Mouse (Mus musculus): ENCODE data around the gene Csnk2b.

Csnk2b gene

DNA sequence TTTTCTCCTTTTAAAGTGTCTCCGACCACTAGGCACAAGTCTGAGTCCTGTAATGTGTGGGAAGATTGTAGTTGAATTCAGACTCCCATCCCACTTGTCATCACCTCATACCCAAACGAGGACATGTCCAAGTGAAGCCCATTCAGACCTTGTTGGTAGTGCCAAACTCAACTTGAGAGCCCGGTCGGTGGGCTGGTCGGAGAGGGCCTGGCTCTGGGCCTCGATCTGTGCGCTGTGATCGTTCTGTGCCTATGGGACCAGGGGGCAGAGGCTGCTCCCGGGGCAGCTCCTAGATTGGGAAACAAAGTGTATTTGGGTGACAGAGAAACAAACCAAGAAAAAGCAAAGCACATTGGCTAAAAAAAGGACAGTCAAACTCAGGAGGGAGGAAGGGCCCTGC is 31.2 kb upstream of the Csnk2b start:
- WGBS = 78% methylated on average over 9 of the region's 9 CpGs

GRCm38 (mm10) chr17:35152121-35152520 is 30.3 kb upstream of the Csnk2b start:
- WGBS = 93% methylated on average over 4 of the region's 4 CpGs

DNA sequence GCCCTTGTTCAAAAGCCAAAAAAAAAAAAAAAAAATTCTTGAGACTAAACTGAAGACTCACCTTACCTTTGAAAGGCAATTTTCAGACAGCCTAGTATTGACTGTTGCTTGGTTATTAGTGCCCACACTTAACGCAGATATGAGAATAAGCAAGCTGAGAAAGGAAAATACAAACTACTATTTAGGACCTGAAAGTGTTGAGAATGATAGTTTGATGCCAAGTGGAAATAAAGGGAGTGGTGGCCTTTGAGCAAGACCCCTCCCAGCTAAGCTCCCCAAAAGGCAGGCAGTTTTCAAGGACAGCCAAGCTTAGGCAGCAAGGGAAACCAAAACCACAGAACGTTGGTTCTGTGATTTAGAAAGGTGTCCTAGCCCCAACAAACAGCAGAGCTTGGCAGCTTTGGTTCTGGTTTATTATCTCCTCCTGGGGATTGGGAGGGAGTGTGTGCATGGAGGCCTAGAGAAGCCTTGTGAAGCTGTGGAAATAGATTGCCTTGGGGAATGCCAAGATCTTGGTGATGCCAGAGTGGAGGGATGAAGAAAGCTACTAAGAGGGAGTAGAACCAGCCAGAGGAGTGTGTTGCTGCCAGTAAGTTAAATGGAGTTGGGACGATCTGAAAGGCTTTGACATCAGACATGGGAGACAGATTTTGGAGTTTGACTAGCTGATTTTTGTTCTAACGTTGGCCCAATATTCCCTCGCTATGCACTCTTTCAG is 26.2 kb upstream of the Csnk2b start:
- WGBS = 31% methylated on average over 5 of the region's 5 CpGs

GRCm38 (mm10) chr17:35147348-35147747 is 25.5 kb upstream of the Csnk2b start:
- WGBS = 62% methylated on average over 3 of the region's 3 CpGs

DNA sequence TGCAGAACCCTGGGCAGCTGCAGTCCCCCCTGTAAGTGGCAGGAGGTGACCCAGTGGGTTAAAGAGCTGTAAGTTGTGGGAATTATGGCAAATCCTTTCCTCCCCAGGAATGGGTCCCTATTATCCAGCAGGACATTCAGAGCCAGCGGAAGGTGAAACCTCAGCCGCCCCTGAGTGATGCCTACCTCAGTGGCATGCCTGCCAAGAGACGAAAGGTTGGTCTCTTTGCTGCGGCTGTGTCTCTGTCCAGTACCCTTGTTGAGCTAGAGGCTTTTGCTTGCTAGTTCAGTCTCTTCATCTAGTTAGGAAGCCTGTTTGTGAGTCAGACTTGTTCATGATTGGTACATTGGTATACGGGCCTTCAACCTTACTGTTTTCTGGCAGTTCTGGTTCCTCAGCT is 24.3 kb upstream of the Csnk2b start:
- whole genome bisulfite sequencing = 86% methylated on average over 5 of the region's 5 CpGs

DNA sequence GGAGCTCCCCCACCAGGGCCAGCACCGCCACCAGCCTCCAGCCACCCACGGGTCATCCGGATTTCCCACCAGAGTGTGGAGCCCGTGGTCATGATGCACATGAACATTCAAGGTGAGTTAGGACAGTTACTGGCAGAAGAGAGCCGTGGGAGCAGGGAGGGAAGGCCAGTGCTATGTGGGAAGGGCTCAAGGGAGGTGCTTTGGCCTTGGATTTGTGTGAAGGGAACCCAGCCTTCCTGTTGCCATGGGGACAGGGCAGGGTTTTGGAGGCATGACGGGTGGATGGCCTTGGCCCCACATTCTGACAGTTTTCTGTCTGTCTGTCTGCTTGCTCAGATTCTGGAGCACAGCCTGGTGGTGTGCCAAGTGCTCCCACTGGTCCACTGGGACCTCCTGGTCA is 20.1 kb upstream of the Csnk2b start:
- WGBS = 73% methylated on average over 6 of the region's 6 CpGs

DNA sequence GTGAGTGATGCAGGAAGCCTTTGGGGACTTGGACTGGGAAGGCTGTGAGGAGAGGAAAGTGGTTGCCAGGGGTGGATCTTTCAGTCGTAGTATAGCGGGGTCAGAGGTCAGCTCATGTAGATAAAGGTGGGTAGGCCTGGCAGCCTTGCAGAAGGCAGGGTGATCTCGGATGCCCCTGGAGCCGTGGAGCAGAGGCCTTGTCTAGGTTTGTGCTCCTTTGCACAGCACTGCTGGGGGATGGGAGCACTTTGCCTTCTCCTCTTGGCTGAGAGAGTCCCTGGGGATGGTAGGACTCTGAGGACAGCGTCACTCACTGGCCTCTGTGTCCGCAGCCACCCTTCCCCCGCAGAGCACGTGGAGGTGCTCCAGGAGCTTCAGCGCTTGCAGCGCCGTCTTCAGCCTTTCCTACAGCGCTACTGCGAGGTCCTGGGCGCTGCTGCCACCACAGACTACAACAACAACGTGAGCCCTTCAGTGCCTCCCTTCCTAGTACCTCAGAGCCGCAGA is 18.7 kb upstream of the Csnk2b start:
- WGBS = 79% methylated on average over 16 of the region's 16 CpGs

DNA sequence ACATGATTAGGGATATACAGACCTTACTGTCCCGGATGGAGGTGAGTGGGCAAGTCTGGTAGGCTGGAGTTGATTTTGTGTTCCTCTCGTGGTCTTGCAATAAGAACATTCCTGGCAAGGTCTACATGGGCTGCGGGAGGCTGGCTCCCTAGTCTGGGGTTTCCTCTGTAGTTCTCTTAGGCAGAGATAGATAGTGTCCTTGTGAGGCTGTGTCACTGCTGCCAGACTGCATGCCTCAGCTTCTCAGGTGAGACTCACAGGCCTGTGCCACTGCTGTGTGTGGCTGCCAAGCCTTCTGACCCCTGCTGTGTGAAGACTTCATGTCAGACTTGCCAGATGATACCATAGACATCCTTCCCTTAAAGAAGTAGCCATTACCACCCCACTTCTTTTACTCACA is 17.4 kb upstream of the Csnk2b start:
- 85% methylated on average over 3 of the region's 3 CpGs for WGBS

DNA sequence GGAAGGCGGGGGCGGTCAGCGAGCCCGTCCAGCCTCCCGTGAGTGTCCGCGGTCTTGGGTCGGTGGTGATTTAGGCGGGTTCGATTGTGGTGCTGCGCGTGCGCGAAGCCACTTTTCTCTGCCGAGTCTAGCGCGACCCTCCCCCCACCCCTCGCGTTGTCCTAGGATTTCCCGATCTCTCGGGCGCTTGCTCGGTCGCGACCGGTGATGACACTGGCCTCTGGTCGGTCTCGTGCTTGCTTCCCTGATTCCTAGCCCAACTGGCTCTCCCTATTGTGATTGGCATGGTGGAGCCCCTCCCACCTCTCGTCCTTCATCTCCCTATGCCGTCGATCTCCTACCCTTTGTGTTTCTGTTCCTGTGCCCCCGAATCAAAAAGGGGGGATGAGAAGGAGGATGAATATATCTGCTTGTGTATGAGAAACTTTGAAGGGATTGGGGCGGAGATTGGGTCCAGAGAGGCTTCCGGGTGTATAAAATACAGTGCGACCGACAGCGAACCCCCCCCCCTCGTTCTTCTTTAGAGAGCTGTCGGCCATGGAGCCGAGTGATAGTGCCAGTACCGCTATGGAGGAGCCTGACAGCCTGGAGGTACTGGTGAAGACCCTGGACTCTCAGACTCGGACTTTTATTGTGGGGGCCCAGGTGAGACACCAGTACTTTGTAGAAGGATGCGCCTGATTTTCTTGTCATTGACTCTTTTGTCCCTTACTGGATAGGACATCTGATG is 13.9 kb upstream of the Csnk2b start:
- under 1% methylated on average over 42 of the region's 43 CpGs for WGBS

DNA sequence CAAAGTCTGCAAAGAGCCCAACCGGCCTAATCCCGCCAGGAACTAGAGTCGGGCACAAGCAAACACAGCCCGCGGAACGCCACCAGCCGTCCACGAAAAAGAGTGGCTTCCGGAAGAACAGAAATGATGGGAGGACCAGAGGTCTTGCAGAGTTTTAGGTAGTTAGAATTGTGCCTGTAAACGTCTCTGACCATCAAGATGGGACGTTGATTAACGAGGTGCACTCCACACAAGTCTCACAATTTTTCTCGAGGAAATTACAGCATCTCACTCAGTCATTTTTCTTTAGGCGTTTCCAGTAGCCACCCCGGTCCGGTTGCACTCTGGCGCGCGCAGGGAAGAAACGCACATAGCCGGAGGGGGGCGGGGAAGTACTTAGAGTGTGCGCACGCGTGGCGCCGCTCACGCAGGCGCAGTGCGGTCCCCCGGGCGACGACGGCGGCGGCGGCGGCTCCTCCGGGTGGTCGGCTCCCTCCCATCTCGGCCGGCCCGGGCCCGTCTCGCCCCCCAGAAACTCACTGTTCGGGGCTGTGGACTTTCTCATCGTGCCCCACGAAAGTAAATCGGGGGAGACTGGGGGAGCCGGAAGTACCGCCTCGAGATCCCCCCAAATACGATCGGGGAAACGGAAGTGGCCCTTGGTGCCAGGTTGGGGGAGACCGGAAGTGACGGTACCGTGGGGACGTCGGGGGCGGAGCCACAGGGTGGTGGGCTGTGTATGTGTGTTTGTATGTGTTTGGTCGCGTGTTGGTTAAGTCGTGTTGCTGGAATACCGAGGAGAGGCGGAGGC is 13.1 kb upstream of the Csnk2b start, which contains the start of gene Bag6:
Gene Bag6 (plus strand): TSS at position 378 of the 790 bp plus-strand sequence.
- WGBS = under 1% methylated on average over 65 of the region's 66 CpGs

- 95% methylated on average over 7 of the region's 7 CpGs for WGBS
Observed at GRCm38 (mm10) chr17:35133517-35133916, 11.7 kb upstream of the Csnk2b start.

- 75% methylated on average over 3 of the region's 3 CpGs for WGBS
Observed at GRCm38 (mm10) chr17:35132174-35132560, 10.3 kb upstream of the Csnk2b start.

- WGBS = 79% methylated on average over 15 of the region's 15 CpGs
Observed at GRCm38 (mm10) chr17:35131500-35132173, 9.8 kb upstream of the Csnk2b start, which contains the start of gene Apom. Gene Apom, minus strand, starts transcription at chr17:35132050.

GRCm38 (mm10) chr17:35131038-35131437 is 9.2 kb upstream of the Csnk2b start:
- WGBS = 75% methylated on average over 8 of the region's 8 CpGs

DNA sequence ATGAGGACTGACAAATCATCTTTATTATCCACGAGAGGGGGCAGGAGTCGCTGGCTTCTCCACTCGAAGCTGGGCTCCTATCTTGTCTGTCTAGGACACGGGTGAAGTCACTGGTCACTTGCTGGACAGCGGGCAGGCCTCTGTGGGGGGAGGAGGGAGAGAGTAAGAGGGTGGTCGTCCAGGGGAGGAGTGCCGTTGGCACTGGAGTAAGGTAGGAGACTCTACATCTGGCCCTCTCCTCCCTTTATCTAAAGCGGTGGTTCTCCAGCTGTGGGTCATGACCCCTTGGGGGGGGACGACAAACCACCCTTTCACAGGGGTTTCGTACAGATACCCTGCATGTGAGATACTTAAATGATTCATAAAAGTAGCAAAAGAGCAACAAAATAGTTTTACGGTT is 7.1 kb upstream of the Csnk2b start:
- WGBS = 79% methylated on average over 11 of the region's 11 CpGs

GRCm38 (mm10) chr17:35127017-35127416 is 5.2 kb upstream of the Csnk2b start:
- WGBS = 65% methylated on average over 13 of the region's 13 CpGs

GRCm38 (mm10) chr17:35126206-35126611 is 4.4 kb upstream of the Csnk2b start, which contains the start of gene D17H6S53E:
Gene D17H6S53E, plus strand, starts transcription at chr17:35126373.
- under 1% methylated on average over 36 of the region's 36 CpGs for WGBS

GRCm38 (mm10) chr17:35125578-35125977 is 3.7 kb upstream of the Csnk2b start:
- WGBS = 25% methylated on average over 6 of the region's 6 CpGs

DNA sequence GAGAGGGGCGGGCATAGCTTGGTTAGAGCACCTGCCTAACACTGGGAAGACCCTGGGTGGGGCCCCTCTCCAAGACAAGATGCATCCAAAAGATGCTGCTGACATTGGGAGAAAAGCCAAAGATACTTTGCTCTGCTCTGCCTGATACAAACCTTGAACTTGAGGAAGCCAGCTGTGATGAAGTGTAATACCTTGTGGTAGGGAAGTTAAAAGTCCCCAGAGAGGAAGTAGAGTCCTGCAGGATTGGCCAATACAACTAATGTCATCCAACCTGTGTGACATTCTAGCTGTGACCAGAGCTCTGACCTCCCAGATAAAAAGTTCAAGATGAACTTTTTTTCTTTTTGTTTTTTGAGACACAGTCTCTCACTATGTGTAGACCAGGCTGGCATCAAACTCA is 3.2 kb upstream of the Csnk2b start:
- WGBS = 94% methylated on average over 1 of the region's 1 CpGs

- WGBS = 91% methylated on average over 12 of the region's 12 CpGs
Observed at GRCm38 (mm10) chr17:35124261-35124896, 2.5 kb upstream of the Csnk2b start.

- WGBS = 89% methylated on average over 9 of the region's 9 CpGs
Observed at GRCm38 (mm10) chr17:35123287-35123686, 1.4 kb upstream of the Csnk2b start.
